Mouse (Mus musculus) myocyte (in vitro differentiated cells): ENCODE data around the gene Ldb3. TPM values are rescaled to one million over a fixed set of nuclear protein-coding genes. Genes with fewer than 3 reads are reported as not detected.

Experiments used
- H3K27me3 ChIP-seq: one replicate; pipeline ENCODE4 v1.6.1; 2011; ENCODE audit not compliant: control insufficient read depth, insufficient read depth, insufficient read length
- H3K36me3 ChIP-seq: one replicate; pipeline ENCODE4 v1.6.1; 2011; ENCODE audit not compliant: control insufficient read depth, insufficient read depth
- H3K4me2 ChIP-seq: one replicate; pipeline ENCODE4 v1.6.1; 2011; ENCODE audit warnings: low read depth, control low read depth
- H3K4me3 ChIP-seq: one replicate; pipeline ENCODE4 v1.5.1; 2011; ENCODE audit warnings: mild to moderate bottlenecking, control low read depth, moderate library complexity
- H3K79me2 ChIP-seq: one replicate; pipeline ENCODE4 v1.6.1; 2011; ENCODE audit not compliant: control insufficient read depth, insufficient read depth
- H3ac ChIP-seq: one replicate; pipeline ENCODE4 v1.6.1; 2011; ENCODE audit not compliant: control insufficient read depth, insufficient read length
- CEBPB ChIP-seq: IDR thresholded peaks from 2 replicates; pipeline ENCODE4 v1.6.1; 2011; ENCODE audit warnings: mild to moderate bottlenecking, moderate library complexity; ENCODE audit not compliant: poor library complexity, insufficient read depth, severe bottlenecking
- E2F4 ChIP-seq: IDR thresholded peaks from one replicate; pipeline ENCODE4 v1.6.1; 2011; ENCODE audit warnings: mild to moderate bottlenecking, control low read depth, moderate library complexity; ENCODE audit not compliant: insufficient read depth
- MAX ChIP-seq: IDR thresholded peaks from one replicate; pipeline ENCODE4 v1.6.1; 2011; ENCODE audit warnings: low read depth, mild to moderate bottlenecking, control low read depth
- MYOD1 ChIP-seq, 3 experiments: IDR thresholded peaks; one replicate each; pipeline ENCODE4 v1.6.1; 2011; ENCODE audit warnings: control low read depth in 2 of 3, low read depth in 2 of 3, mild to moderate bottlenecking in 2 of 3, moderate library complexity in 1 of 3; ENCODE audit not compliant: insufficient read length in 2 of 3, control insufficient read depth in 1 of 3
- MYOG ChIP-seq, 3 experiments: IDR thresholded peaks; one replicate each; pipeline ENCODE4 v1.6.1; 2011; ENCODE audit warnings: control low read depth in 2 of 3, low read depth in 2 of 3, mild to moderate bottlenecking in 2 of 3; ENCODE audit not compliant: insufficient read length in 2 of 3, control insufficient read depth in 1 of 3, insufficient read depth in 1 of 3
- POLR2A ChIP-seq: IDR thresholded peaks from one replicate; pipeline ENCODE4 v1.6.1; 2011; ENCODE audit warnings: low read depth, mild to moderate bottlenecking, control low read depth, moderate library complexity; ENCODE audit not compliant: insufficient read length
- POLR2AphosphoS2 ChIP-seq: IDR thresholded peaks from one replicate; pipeline ENCODE4 v1.6.1; 2011; ENCODE audit warnings: low read depth, control low read depth; ENCODE audit not compliant: insufficient read length
- REST ChIP-seq: IDR thresholded peaks from one replicate; pipeline ENCODE4 v1.6.1; 2011; ENCODE audit warnings: mild to moderate bottlenecking, control low read depth, moderate library complexity; ENCODE audit not compliant: insufficient read depth, insufficient read length
- SRF ChIP-seq: IDR thresholded peaks from one replicate; pipeline ENCODE4 v1.6.1; 2011; ENCODE audit warnings: low read depth; ENCODE audit not compliant: control insufficient read depth, insufficient read length
- TCF12 ChIP-seq: IDR thresholded peaks from one replicate; pipeline ENCODE4 v1.6.1; 2011; ENCODE audit warnings: mild to moderate bottlenecking, control low read depth; ENCODE audit not compliant: poor library complexity, insufficient read depth, severe bottlenecking
- TCF3 ChIP-seq: IDR thresholded peaks from one replicate; pipeline ENCODE4 v1.6.1; 2011; ENCODE audit warnings: low read depth, control low read depth; ENCODE audit not compliant: insufficient read length
- USF1 ChIP-seq: IDR thresholded peaks from one replicate; pipeline ENCODE4 v1.6.1; 2011; ENCODE audit warnings: low read depth, mild to moderate bottlenecking, control low read depth, moderate library complexity
- polyA plus RNA-seq: library from polyadenylated mRNA; unstranded; fragments of >200 nt; fragmentation: generic; extraction: Trizol; gene quantifications from one replicate; pipeline ENCODE4 v1.2.1, GENCODE M21; 2012; ENCODE audit warnings: missing spikeins

Ldb3 gene
- polyA plus RNA-seq, 1 experiment, result 83.9 TPM

DNA sequence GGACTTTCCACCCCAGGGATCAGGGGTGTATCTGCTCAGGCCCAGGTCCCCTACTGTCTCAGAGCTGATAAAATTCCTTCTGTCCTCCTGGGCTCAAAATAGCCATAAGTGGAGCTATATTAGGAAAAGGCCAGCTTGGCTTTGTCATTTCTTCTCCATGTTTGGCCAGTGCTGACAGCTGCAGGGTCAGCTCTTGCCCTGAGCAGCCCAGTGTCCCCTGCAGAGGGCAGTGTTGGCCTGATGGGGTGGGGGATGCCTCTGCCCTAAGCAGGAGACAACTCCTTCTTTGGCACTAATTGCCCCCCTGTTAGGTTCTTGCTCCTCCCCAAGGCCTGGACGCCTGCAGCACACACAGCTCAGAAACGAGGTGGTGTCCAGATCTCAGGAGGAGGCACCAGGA, 14.4 kb downstream of the Ldb3 start:
- TF ChIP-seq SRF (peak; percentile 95), CEBPB (no peak), POLR2AphosphoS2 (peak; percentile 70), MYOG (IDR thresholded peaks at IDR 0.05; ENCODE audit: control insufficient read depth in 1 of 3, insufficient read depth in 1 of 3, insufficient read length in 2 of 3, low read depth in 2 of 3) (peak; percentile 92 to 96 (median 95)), E2F4 (no peak), TCF12 (peak; percentile 47), TCF3 (no peak), REST (no peak), USF1 (no peak), POLR2A (no peak), MYOD1 (IDR thresholded peaks at IDR 0.05; ENCODE audit: control insufficient read depth in 1 of 3, insufficient read length in 2 of 3, low read depth in 2 of 3) (peak; percentile 76 to 94 (median 83))
- no peak overlapping the region for H3ac ChIP-seq
- peak overlapping the region; percentile 8 for H3K4me2 ChIP-seq
- H3K27me3 ChIP-seq, result no peaks in the 10 kb centered on the region
- H3K4me3 ChIP-seq, result no peak overlapping the region
- peaks cover 7% of the 10 kb centered on the region for H3K36me3 ChIP-seq
- H3K79me2 ChIP-seq, result no peaks in the 10 kb centered on the region

DNA sequence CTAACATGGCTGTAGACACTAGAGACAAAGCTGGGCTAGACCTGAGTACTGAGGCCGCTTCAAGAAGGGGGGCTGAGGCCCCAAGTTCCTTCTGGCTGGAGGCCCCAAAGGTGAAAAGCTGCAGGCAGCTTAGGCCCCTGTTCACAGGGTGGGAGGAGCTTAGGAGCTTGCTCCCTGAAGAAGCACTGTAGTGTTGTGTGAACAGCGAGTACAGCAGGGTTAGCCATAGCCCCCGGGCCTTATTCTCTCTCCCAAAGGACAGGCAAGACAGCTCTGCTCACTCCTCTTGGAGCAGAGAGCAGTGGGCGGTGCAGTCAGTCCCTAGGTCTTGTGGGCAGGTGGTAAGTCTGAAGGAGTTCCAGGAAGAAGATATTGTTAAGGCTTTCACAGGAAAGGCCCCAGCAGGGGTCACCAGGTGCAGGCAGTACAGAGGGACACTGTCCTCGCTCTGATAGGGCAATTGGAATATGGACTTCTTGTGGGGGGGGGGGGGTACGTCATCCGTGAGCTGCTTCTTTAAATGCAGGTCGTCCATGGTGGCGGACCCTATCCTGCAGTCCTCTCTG, 15.1 kb downstream of the Ldb3 start:
- no peaks in the 10 kb centered on the region for H3K27me3 ChIP-seq
- peak overlapping the region; percentile 8 for H3K4me2 ChIP-seq
- TF ChIP-seq TCF3 (no peak), SRF (no peak), REST (no peak), POLR2A (no peak)
- no peak overlapping the region for H3ac ChIP-seq
- no peaks in the 10 kb centered on the region for H3K79me2 ChIP-seq
- H3K4me3 ChIP-seq, result no peak overlapping the region
- H3K36me3 ChIP-seq, result peaks cover 7% of the 10 kb centered on the region

DNA sequence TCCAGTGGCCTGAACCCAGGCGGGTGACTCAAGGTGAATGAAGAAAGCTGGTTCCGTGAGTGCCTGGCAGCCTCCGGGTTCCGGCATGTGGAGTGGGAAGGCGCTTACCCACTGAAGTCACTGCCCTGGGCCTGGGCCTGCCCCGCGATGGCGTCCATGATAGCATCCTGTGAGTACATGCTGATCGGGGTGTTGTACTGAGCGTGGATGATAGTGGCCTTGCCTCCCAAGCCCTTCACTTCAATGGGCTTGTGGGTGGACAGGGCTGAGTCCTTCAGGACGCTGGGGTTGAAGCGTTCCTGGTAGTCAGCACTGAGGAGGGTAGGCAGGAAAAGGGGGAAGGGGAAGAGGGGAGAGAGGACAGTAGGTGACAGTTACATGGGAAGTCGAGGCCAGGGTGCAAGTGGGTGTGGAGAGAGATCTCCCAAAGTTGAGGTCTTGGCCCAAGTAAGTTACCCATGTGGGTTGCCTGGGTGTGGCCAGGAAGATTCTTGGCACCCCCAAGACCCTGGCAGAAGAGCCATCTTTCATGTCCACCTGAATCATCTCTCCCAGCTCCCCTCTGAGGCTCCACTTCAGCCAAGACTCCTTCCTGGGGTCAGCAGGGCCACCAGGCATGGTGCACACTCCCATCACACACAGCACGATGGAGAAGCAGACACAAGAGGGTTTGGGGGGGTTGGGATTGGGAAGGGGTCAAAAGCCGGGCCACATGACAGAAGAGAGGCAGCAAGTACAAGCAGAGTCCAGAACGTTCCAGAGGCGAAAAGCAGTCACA, 16.7 kb downstream of the Ldb3 start:
- peaks cover 7% of the 10 kb centered on the region for H3K36me3 ChIP-seq
- H3K79me2 ChIP-seq, result no peaks in the 10 kb centered on the region
- no peak overlapping the region for H3ac ChIP-seq
- TF ChIP-seq SRF (no peak), POLR2AphosphoS2 (peak; percentile 39), MYOD1 (IDR thresholded peaks at IDR 0.05; ENCODE audit: control insufficient read depth in 1 of 3, insufficient read length in 2 of 3, low read depth in 2 of 3) (no peak), CEBPB (no peak), POLR2A (peak; percentile 4), E2F4 (no peak)
- no peaks in the 10 kb centered on the region for H3K27me3 ChIP-seq
- H3K4me2 ChIP-seq, result no peak overlapping the region
- H3K4me3 ChIP-seq, result no peak overlapping the region

DNA sequence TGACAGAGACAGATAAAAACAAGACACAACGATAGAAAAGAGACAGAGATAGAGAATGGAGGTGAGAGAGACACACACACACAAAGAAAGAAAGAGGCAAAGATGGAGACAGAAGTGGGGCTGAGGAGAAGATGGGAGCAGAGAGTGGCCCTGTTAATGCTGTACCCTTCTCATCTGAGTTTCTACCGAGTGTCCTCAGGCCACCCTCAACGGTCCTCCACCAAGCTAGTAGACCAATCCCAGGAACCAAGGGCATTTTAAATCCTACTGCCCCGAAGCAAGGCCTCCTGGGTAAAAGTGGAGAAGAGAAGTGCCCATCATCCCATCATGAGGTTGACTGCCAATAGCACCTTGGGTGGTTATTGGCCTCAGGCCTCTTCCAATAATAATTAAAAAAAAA, 17.6 kb downstream of the Ldb3 start:
- Histone ChIP-seq H3K4me2 (no peak overlapping the region), H3ac (no peak overlapping the region), H3K36me3 (peaks cover 3% of the 10 kb centered on the region), H3K79me2 (no peaks in the 10 kb centered on the region), H3K27me3 (no peaks in the 10 kb centered on the region), H3K4me3 (no peak overlapping the region)
- TF ChIP-seq E2F4 (no peak), TCF3 (no peak), REST (no peak), USF1 (no peak), TCF12 (no peak), MAX (no peak), MYOD1 (IDR thresholded peaks at IDR 0.05; ENCODE audit: control insufficient read depth in 1 of 3, insufficient read length in 2 of 3, low read depth in 2 of 3) (no peak), MYOG (IDR thresholded peaks at IDR 0.05; ENCODE audit: control insufficient read depth in 1 of 3, insufficient read depth in 1 of 3, insufficient read length in 2 of 3, low read depth in 2 of 3) (no peak), SRF (no peak), CEBPB (no peak), POLR2A (no peak)

DNA sequence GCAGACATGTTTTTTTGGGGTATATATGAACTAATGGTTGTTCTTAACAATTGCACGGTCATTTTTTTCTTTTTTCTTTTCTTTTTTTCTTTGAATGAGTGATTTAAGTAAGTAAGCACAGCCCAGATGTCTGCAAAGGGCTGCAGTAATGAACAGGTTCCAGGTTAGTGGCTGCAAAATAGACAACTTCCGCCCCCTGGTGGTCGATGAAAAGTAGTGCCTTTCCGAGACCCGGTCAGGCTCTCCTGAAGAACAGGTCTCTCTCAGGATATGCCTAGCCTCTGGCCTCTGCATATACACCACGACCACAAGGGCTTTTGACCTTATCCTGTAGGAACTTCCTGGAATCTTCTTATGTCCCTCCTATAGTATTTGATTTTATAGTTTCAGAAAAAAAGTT, 18.2 kb downstream of the Ldb3 start:
- no peak for TF ChIP-seq MYOG (IDR thresholded peaks at IDR 0.05; ENCODE audit: control insufficient read depth in 1 of 3, insufficient read depth in 1 of 3, insufficient read length in 2 of 3, low read depth in 2 of 3)
- TF ChIP-seq TCF12, result no peak
- no peak for TF ChIP-seq REST
- TF ChIP-seq MYOD1 (IDR thresholded peaks at IDR 0.05; ENCODE audit: control insufficient read depth in 1 of 3, insufficient read length in 2 of 3, low read depth in 2 of 3), result no peak
- no peak for TF ChIP-seq USF1
- TF ChIP-seq POLR2A, result no peak
- TF ChIP-seq TCF3, result no peak
- TF ChIP-seq MAX, result no peak
- Histone ChIP-seq H3K79me2 (no peaks in the 10 kb centered on the region), H3ac (no peak overlapping the region), H3K4me2 (no peak overlapping the region), H3K36me3 (peaks cover 3% of the 10 kb centered on the region), H3K27me3 (no peaks in the 10 kb centered on the region), H3K4me3 (no peak overlapping the region)
